Mouse (Mus musculus): ENCODE measurements around the gene Scnm1.

Gene Scnm1

DNA sequence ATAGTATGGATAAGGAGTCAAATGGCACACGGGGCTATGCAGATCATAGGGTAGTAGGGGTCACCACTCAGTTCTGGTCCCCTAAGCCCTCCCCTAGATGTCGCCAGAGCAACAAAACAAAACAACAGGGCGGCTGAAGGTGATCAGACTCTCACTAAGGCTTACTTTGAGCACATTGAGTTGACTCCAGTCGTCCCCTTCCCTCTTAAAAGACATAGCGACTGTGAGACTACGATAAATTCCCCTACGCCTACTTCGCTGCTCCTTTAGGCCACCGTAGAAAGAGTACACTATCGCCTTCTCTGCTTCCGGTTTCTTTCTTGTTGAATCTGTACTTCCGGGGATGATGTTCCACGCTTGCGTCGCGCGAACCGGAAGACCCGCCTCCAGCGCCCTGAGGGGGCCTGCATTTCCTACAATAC is at the start of gene Scnm1, which contains the start of gene Lysmd1:
Scnm1 (minus strand) TSS at position 332 of the 422 bp plus-strand sequence.
Lysmd1 (plus strand) TSS at position 409 of the 422 bp plus-strand sequence.
- Histone ChIP-seq H3K27me3 (ENCODE audit: control insufficient read depth, insufficient read depth, low read length, poor library complexity, severe bottlenecking) (no peaks in the 10 kb centered on the region), H3K36me3 (ENCODE audit: control insufficient read depth, insufficient read depth, low read length, poor library complexity, severe bottlenecking) (peaks cover 11% of the 10 kb centered on the region)
- peak; percentile 95 for DNase-seq (ENCODE audit: low read depth, low spot score)

DNA sequence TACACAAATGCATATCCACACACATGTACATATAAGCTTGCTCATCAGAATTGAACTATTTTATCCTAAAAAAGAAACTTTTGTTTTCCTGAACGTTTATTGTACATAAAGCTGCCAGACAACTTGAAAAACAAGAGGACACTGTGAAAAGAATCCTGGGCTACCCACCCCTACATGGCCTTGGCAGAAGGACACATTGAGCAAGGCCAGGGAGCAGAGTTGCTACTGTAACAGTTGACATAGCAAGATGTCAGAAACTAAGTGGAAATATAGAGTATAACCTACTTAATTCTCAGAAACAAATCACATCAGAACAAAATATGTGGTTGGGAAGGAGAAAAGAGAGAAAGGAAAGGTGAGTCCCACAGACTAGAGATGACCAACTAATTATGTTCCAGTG is 48.0 kb upstream of the Scnm1 start:
- H3K36me3 ChIP-seq (ENCODE audit: control insufficient read depth, insufficient read depth, low read length, poor library complexity, severe bottlenecking): peaks cover 3% of the 10 kb centered on the region; the same call in 1 of the 2 replicates
- no peaks in the 10 kb centered on the region for H3K27me3 ChIP-seq (ENCODE audit: control insufficient read depth, insufficient read depth, low read length, poor library complexity, severe bottlenecking)
- no peak for DNase-seq (ENCODE audit: low read depth, low spot score)

DNA sequence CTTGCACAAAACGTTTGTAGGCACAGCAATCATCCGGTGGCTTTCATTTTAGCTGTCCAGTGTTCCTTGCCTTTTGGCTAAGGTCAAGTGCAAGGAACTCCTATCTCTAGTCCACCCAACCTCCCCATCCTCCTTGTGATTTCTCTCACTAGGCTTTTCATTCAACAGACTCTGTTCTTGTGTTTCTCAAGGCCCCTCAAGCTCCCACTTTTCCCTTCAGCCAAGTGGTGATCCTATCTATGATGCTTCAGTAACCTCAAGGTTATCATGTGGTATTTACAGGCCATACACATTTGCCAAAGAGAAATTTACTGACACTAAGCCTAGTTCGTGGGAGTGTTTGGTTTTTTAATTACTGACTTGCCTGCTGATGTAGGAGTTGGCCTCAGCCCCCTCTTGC is 46.1 kb upstream of the Scnm1 start:
- H3K27me3 ChIP-seq (ENCODE audit: control insufficient read depth, insufficient read depth, low read length, poor library complexity, severe bottlenecking): no peaks in the 10 kb centered on the region
- no peaks in the 10 kb centered on the region; the same call in 1 of the 2 replicates for H3K36me3 ChIP-seq (ENCODE audit: control insufficient read depth, insufficient read depth, low read length, poor library complexity, severe bottlenecking)
- DNase-seq (ENCODE audit: low read depth, low spot score): no peak

DNA sequence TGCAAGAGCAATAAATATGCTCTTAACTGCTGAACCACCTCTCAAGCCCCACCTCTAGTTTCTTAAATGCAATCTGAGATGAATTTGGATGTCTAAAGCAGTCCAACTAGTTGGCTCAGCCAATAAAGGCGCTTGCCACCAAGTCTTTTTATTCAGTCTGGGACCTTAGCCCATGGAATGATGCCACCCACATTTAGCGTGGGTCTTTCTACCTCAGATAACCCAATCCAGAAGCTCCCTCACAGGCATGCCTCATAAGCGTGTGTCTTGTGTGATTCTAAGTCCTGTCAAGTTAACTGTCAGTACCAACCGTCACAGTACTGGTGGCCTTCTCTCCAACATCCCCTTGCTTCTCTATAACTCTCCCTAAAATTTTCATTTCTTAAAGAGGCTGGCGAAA is 45.1 kb upstream of the Scnm1 start:
- DNase-seq (ENCODE audit: low read depth, low spot score): no peak
- no peaks in the 10 kb centered on the region; the same call in 1 of the 2 replicates for H3K36me3 ChIP-seq (ENCODE audit: control insufficient read depth, insufficient read depth, low read length, poor library complexity, severe bottlenecking)
- no peaks in the 10 kb centered on the region for H3K27me3 ChIP-seq (ENCODE audit: control insufficient read depth, insufficient read depth, low read length, poor library complexity, severe bottlenecking)

DNA sequence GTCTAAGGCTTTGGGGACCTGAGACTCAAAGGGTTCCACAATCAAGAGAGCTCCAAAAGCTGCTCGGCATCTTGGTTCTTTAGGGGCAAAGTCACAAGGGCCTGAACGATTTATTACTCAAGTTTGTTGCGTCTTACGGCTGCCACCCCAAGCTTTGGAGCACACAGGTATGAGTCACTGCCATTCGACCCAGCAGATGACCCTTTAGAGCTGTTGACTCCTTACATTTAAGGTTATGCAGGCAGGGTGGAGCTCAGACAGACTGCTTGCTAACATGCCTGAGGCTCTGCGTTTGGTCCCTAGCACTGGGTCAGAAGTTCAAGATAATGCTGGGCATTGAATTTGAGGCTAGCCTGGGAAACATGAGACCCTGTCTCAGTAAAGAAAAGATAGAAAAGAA is 43.8 kb upstream of the Scnm1 start:
- Histone ChIP-seq H3K27me3 (ENCODE audit: control insufficient read depth, insufficient read depth, low read length, poor library complexity, severe bottlenecking) (peaks cover 3% of the 10 kb centered on the region; the same call in 1 of the 2 replicates), H3K36me3 (ENCODE audit: control insufficient read depth, insufficient read depth, low read length, poor library complexity, severe bottlenecking) (no peaks in the 10 kb centered on the region)
- no peak for DNase-seq (ENCODE audit: low read depth, low spot score)

DNA sequence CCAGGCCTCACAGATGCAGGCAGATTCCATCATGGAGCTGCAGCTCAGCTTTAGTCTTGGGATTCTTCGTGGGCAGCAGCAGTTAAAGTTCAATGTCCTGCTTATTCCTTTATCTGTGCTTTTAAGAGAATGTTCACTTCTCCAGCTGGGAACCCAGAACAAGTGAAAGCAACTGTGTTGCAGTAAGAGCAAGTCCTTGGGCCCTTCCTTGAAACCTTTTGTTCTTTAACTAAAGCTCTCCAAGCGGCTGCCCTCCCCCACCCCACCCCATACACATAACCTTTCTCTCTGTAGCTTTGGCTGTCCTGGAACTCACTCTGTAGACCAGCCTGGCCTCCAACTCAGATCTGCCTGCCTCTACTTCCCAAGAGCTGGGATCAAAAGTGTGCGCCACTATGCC is 42.7 kb upstream of the Scnm1 start:
- Histone ChIP-seq H3K27me3 (ENCODE audit: control insufficient read depth, insufficient read depth, low read length, poor library complexity, severe bottlenecking) (peaks cover 3% of the 10 kb centered on the region), H3K36me3 (ENCODE audit: control insufficient read depth, insufficient read depth, low read length, poor library complexity, severe bottlenecking) (no peaks in the 10 kb centered on the region)
- no peak for DNase-seq (ENCODE audit: low read depth, low spot score)

DNA sequence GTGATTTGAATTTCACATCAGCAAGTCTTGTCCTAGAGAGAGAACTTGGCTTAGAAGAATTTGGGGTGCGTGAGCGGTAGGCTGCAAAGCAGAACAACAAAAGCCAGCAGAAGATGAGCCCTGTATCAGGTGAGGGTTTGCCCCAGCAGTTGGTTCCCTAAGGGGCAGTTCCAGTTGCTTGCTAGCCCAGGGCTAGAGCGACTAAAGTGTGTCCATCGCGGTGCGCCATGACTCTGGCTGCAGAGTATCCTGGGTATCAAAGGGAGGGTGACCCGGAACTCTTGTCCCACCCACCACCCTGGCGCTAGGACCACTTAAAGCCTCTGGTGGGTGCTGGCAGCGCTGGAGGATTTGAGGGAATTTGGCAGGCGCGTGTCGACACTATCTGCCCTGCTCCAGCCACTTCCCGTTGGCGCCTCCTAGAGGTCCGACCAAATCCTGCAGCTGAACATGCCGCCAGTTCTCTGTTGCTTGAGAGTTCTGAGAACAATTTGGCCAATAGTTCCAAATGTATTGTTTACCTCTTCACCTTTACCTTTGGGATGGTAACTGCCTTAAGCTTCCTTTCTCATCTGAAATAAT is 40.3 kb upstream of the Scnm1 start:
- DNase-seq (ENCODE audit: low read depth, low spot score): peak; percentile 88
- H3K27me3 ChIP-seq (ENCODE audit: control insufficient read depth, insufficient read depth, low read length, poor library complexity, severe bottlenecking): peaks cover 3% of the 10 kb centered on the region
- no peaks in the 10 kb centered on the region for H3K36me3 ChIP-seq (ENCODE audit: control insufficient read depth, insufficient read depth, low read length, poor library complexity, severe bottlenecking)

DNA sequence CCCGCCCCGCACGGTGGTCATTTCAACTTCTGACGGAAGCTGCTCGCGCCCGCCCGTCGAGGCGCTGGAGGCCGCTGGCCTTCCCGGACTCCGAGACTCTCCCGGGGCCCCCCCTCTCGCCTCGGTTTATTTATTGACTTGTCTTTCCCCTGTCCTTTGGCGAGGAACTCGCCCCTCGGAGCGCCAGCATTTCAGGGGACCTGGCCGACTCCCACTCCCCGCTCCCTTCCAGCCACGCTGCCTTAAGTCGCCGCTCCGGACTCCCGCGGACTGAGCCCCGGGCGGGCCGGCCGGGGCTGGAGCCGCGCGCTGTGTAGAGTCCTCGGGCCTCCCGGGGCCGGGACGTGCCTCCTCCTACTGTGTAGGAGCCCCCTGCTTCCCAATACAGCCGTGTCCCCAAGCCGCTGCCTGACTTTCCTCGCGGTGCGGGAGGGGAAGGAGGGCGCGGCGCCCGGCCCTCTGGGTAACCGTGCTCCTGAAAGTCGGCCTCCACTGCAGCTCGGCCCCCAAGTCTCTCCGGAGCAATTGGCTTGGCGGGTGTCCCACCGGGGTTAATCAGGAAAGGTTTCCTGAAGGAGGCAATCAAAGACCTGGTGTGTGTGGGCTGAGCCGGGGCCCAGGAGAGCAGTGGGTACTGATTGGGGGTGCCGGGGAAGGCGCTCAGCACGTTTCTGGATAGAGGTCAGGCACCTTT is 39.6 kb upstream of the Scnm1 start:
- Histone ChIP-seq H3K36me3 (ENCODE audit: control insufficient read depth, insufficient read depth, low read length, poor library complexity, severe bottlenecking) (no peaks in the 10 kb centered on the region), H3K27me3 (ENCODE audit: control insufficient read depth, insufficient read depth, low read length, poor library complexity, severe bottlenecking) (peaks cover 3% of the 10 kb centered on the region)
- DNase-seq (ENCODE audit: low read depth, low spot score): peak; percentile 17

DNA sequence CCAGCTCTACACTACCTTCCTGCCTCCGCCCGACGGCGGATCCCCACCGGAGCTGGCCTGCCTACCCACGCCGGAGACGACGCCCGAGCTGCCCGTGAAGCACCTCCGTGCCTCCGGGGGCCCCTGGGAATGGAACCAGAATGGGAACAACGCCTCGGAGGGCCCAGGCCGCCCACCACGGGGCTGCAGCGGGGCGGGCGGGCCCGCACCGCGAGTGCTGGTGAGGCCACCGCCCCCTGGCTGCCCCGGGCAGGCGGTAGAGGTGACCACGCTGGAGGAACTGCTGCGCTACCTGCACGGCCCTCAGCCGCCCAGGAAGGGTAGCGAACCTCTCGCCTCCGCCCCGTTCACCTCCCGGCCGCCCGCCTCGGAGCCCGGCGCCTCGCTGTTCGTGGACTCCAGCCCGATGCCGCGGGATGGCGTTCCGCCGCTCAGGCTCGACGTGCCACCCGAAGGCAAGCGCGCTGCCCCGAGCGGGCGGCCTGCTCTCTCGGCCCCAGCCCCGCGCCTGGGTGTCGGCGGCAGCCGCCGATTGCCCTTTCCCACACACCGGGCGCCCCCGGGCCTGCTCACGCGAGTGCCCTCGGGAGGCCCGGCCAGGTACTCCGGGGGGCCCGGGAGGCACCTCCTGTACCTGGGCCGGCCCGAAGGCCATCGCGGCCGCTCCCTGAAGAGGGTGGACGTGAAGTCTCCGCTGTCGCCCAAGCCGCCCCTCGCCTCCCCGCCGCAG is 38.9 kb upstream of the Scnm1 start:
- Histone ChIP-seq H3K27me3 (ENCODE audit: control insufficient read depth, insufficient read depth, low read length, poor library complexity, severe bottlenecking) (peaks cover 3% of the 10 kb centered on the region), H3K36me3 (ENCODE audit: control insufficient read depth, insufficient read depth, low read length, poor library complexity, severe bottlenecking) (no peaks in the 10 kb centered on the region)
- DNase-seq (ENCODE audit: low read depth, low spot score): no peak

DNA sequence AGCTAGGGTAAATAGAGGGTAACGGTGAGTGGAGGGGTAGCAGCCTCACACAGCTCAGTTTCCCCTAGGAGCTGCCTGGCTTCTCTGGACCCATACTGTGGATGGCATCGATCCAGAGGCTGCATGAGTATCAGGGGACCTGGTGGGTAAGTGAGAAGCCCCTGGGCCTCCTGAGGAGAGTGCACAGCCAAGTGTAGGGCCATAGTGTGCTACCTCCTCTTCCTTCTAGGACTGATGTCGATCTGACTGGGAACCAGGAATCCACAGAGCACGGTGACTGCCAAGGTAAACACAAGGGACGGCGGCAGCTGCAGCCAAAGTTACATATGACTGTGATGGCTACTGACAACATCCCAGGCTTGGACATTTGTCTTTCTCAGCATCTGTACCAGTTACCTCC is 37.3 kb upstream of the Scnm1 start:
- Histone ChIP-seq H3K27me3 (ENCODE audit: control insufficient read depth, insufficient read depth, low read length, poor library complexity, severe bottlenecking) (peaks cover 3% of the 10 kb centered on the region), H3K36me3 (ENCODE audit: control insufficient read depth, insufficient read depth, low read length, poor library complexity, severe bottlenecking) (no peaks in the 10 kb centered on the region)
- DNase-seq (ENCODE audit: low read depth, low spot score): no peak

DNA sequence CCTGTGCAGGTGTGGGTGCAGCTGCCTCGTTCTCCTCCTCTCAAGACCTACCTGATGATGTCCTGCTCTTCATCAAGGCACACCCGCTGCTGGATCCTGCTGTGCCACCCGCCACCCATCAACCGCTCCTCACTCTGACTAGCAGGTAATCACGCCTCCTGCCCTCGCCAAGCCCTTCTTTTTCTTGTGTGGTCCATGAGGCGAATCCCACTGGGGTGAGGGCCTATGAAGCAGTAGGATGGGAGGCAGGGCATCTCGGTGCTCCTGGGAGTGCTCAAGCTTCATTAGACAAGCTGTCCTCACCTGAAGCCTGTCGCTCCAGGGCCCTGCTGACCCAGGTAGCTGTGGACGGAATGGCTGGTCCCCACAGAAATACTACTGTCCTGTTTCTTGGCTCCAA is 36.2 kb upstream of the Scnm1 start:
- Histone ChIP-seq H3K36me3 (ENCODE audit: control insufficient read depth, insufficient read depth, low read length, poor library complexity, severe bottlenecking) (no peaks in the 10 kb centered on the region), H3K27me3 (ENCODE audit: control insufficient read depth, insufficient read depth, low read length, poor library complexity, severe bottlenecking) (peaks cover 3% of the 10 kb centered on the region)
- no peak for DNase-seq (ENCODE audit: low read depth, low spot score)

DNA sequence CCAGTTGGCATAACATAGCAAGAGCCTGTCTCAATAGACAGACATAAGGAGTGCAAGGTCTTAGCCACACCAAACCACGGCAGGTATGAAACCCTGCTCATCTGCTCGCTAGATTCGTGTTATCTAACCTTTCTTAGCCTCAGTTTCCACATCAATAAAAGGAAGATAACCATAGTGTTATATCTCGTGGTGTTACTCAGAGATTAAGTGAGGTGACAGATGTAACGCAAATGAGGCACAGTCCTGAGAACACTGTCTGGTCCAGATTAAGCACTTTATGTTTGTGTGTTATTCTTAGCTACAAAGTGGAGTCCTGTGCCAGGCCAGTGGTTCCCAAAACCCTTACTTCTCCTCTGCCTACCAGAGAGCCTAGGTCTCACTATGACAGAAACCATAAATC is 31.0 kb upstream of the Scnm1 start:
- Histone ChIP-seq H3K27me3 (ENCODE audit: control insufficient read depth, insufficient read depth, low read length, poor library complexity, severe bottlenecking) (no peaks in the 10 kb centered on the region; the same call in 1 of the 2 replicates), H3K36me3 (ENCODE audit: control insufficient read depth, insufficient read depth, low read length, poor library complexity, severe bottlenecking) (no peaks in the 10 kb centered on the region)
- DNase-seq (ENCODE audit: low read depth, low spot score): no peak

DNA sequence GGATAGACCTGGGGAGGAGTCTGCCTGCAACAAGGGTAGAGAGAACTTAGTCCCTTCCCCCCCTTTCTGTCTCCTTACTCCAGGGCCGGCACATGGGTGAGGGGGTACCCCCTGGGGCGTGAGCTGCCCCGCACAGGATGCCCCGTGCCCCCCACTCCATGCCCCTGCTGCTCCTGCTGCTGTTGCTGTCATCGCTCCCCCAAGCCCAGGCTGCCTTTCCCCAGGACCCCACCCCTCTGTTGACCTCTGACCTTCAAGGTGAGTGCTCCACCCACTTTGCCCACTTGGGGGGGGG is 30.4 kb upstream of the Scnm1 start:
- Histone ChIP-seq H3K36me3 (ENCODE audit: control insufficient read depth, insufficient read depth, low read length, poor library complexity, severe bottlenecking) (no peaks in the 10 kb centered on the region), H3K27me3 (ENCODE audit: control insufficient read depth, insufficient read depth, low read length, poor library complexity, severe bottlenecking) (no peaks in the 10 kb centered on the region; the same call in 1 of the 2 replicates)
- no peak for DNase-seq (ENCODE audit: low read depth, low spot score)

DNA sequence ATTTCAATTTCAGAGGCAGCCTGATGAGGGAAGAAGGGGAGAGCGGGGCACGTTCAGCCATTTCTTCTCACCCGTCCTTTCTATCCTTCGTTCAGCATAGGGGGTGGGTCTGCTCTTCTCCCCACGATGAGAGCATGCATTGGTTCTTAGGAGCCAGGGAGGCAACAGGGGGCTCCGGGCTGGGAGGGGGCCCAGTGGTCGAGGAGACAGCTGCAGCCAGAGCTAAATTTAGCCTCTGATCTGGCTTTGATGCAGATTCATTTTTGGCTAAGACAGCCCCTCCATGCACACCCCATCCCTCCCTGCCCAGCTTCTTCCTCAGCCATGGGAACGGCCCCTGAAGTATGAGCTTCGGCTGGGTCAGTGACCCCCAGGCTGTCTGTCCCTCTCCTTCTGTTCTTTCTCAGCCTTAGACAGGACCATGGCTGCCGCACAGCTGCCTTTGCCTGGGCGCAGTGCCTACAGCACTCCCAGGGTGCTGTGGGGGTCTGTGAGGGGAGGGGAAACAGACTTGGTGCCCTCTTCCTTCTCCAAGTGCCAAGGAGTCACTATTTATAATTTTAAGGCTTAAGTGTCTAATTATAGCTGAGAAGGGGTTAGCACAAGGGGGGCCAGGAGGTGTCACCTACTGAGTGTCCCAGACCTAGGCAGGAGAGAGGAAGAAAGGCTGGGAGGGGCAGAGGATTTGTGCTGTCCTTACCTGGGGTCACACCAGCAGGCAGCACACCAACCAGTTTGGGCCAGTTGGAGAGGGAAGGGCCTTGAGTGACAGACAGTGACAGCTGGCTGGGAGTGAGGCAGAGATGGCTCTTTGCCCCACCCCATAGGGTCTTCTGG is 29.8 kb upstream of the Scnm1 start:
- DNase-seq (ENCODE audit: low read depth, low spot score): no peak
- Histone ChIP-seq H3K27me3 (ENCODE audit: control insufficient read depth, insufficient read depth, low read length, poor library complexity, severe bottlenecking) (no peaks in the 10 kb centered on the region; the same call in 1 of the 2 replicates), H3K36me3 (ENCODE audit: control insufficient read depth, insufficient read depth, low read length, poor library complexity, severe bottlenecking) (no peaks in the 10 kb centered on the region)

DNA sequence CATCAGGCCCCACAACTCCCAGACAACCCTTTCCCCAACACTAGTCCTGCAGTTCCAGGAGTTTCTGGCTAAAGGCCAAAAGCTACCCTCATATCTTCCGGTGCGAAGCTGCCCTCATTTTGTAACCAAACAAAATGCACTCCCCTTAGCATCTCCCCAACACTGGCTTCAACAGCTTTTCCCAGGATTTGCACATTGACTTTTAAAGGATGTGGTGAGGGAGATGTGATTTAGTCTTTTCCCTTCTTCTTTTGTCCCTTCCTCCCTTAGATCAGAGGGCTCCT is 28.5 kb upstream of the Scnm1 start:
- Histone ChIP-seq H3K27me3 (ENCODE audit: control insufficient read depth, insufficient read depth, low read length, poor library complexity, severe bottlenecking) (no peaks in the 10 kb centered on the region; the same call in 1 of the 2 replicates), H3K36me3 (ENCODE audit: control insufficient read depth, insufficient read depth, low read length, poor library complexity, severe bottlenecking) (no peaks in the 10 kb centered on the region)
- DNase-seq (ENCODE audit: low read depth, low spot score): no peak

All from splenic B cell, adult 2 months (primary cell).